Mouse (Mus musculus) adrenal gland, postnatal 4 days (tissue): ENCODE data around the gene Arpp21. TPM values are rescaled to one million over a fixed set of nuclear protein-coding genes. Genes with fewer than 3 reads are reported as not detected.

Experiments
- DNase-seq, 2 experiments: peaks; one replicate each; pipeline ENCODE4 v3.0.0; 2021 to 2022; ENCODE audit warnings: low spot score in 2 of 2, mixed read lengths in 2 of 2
- microRNA-seq: library from miRNA; unstranded; fragments of <30 nt; microRNA quantifications from one replicate; pipeline ENCODE4 v1.2.0, GENCODE M21; 2021
- total RNA-seq, 2 experiments: library from RNA; stranded (reverse); gene quantifications; 2 replicates each; pipeline ENCODE4 v1.2.3; 2021

The Arpp21 gene
- total RNA-seq, 2 experiments from 2014 or later, result 0.95 to 4.9 TPM

DNA sequence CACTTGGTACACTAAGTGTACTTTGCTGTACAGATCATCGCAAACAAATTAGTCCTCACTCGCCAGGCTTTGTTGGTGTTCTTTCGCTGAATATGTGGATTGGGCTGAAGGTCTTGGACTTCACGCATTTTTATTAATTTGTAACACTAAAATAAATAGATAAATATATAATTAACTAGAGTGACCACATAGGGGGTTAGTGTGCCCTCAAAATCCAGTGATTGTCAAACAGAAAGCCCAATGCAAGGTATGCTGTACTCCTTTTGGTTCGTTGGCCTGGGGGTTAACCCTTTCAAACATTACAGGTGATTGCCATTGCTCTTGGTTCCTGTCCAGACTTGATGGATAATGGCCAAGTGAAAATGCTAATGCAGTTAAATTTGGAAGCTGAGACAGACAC, 212.6 kb downstream of the Arpp21 start:
- no peak for DNase-seq

Small RNA genes lying within 50 kb of the gene (microRNA-seq; reads per million reads assigned to microRNA genes)
- 19.7 reads per million, percentile 30 among the genes with 10 or more reads in this experiment for gene Mir128-2
